Mouse (Mus musculus) hindbrain, embryonic 12.5 days (tissue): ENCODE measurements around the gene Ccnc. TPM values are rescaled to one million over a fixed set of nuclear protein-coding genes. Genes with fewer than 3 reads are reported as not detected.

ENCODE experiments used
- ATAC-seq: fragments of 200-750 bp; cut with Nextera tagmentation; 2 replicates; pipeline ENCODE4 v1.8.0; 2017; ENCODE audit warnings: moderate TSS enrichment; ENCODE audit not compliant: low FRiP score
- H3K27ac ChIP-seq: fragments of 300-500 bp; sonication (generic); 2 replicates; pipeline ENCODE4 v1.5.1; 2016; ENCODE audit warnings: mild to moderate bottlenecking
- H3K27me3 ChIP-seq: fragments of 300-500 bp; sonication (generic); 2 replicates; pipeline ENCODE4 v1.6.1; 2016; ENCODE audit warnings: mild to moderate bottlenecking
- H3K36me3 ChIP-seq: fragments of 300-500 bp; sonication (generic); 2 replicates; pipeline ENCODE4 v1.6.1; 2016; ENCODE audit warnings: mild to moderate bottlenecking
- H3K4me1 ChIP-seq: fragments of 300-500 bp; sonication (generic); 2 replicates; pipeline ENCODE4 v1.6.1; 2016
- H3K4me2 ChIP-seq: fragments of 300-500 bp; sonication (generic); replicated peaks from 2 replicates; pipeline ENCODE4 v1.6.1; 2016; ENCODE audit warnings: mild to moderate bottlenecking
- H3K4me3 ChIP-seq: fragments of 300-500 bp; sonication (generic); 2 replicates; pipeline ENCODE4 v1.5.1; 2016; ENCODE audit warnings: mild to moderate bottlenecking
- H3K9ac ChIP-seq: fragments of 300-500 bp; sonication (generic); 2 replicates; pipeline ENCODE4 v1.6.1; 2016; ENCODE audit warnings: mild to moderate bottlenecking, moderate library complexity
- H3K9me3 ChIP-seq: fragments of 300-500 bp; sonication (generic); replicated peaks from 2 replicates; pipeline ENCODE4 v1.6.1; 2016; ENCODE audit warnings: mild to moderate bottlenecking
- WGBS: fragments of 180-500 bp; shearing (Covaris S2); methylation state at CpG from one replicate; pipeline ENCODE4 v1.1.7; 2016; 5-methylcytosine and 5-hydroxymethylcytosine counted together
- polyA plus RNA-seq: library from polyadenylated mRNA; unstranded; fragments of >200 nt; fragmentation: Nextera tagmentation; extraction: Ambion mirVana; gene quantifications from 2 replicates; pipeline ENCODE4 v1.2.1, GENCODE M21; 2016

The Ccnc gene
- polyA plus RNA-seq, 1 experiment from 2014 or later, result 62.8 TPM

DNA sequence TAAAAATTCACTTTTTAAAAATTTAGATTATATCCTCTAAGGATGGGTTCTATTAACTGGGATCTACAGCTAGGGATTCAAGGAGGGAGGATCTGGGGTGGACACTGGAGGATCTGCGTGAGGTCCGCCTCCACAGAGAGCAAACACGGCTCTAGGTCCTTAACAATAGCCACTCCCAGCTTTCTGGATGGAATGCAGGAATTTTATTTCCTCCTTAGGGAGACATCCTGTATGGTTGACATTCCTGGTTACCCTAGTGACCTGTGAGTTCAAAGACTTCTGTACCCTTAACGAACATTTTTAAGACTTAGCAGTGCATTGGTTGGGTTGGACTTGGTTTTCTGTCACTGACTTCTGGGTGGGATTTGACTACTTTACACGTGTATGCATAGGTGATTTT is 18.2 kb downstream of the Ccnc start:
- no peak overlapping the region for H3K27ac ChIP-seq
- no peak for ATAC-seq
- H3K36me3 ChIP-seq, result peaks cover 14% of the 10 kb centered on the region
- H3K4me2 ChIP-seq, result no peak overlapping the region
- H3K4me1 ChIP-seq, result no peaks in the 10 kb centered on the region
- WGBS, result 85% methylated on average over 5 of the region's 5 CpGs
- H3K27me3 ChIP-seq, result no peaks in the 10 kb centered on the region
- no peaks in the 10 kb centered on the region for H3K9me3 ChIP-seq
- no peak overlapping the region for H3K4me3 ChIP-seq
- H3K9ac ChIP-seq, result no peak overlapping the region

GRCm38 (mm10) chr4:21755123-21755789 is 27.8 kb downstream of the Ccnc start:
- H3K9me3 ChIP-seq, result 0 out of 2 replicates have a peak, but pooled peaks cover 3% of the 10 kb centered on the region
- H3K9ac ChIP-seq, result no peak overlapping the region
- H3K27me3 ChIP-seq, result no peaks in the 10 kb centered on the region
- no peak overlapping the region for H3K4me2 ChIP-seq
- no peak overlapping the region for H3K27ac ChIP-seq
- ATAC-seq, result no peak
- H3K4me3 ChIP-seq, result no peak overlapping the region
- H3K36me3 ChIP-seq, result peaks cover 20% of the 10 kb centered on the region
- WGBS, result 70% methylated on average over 4 of the region's 4 CpGs
- no peaks in the 10 kb centered on the region for H3K4me1 ChIP-seq

DNA sequence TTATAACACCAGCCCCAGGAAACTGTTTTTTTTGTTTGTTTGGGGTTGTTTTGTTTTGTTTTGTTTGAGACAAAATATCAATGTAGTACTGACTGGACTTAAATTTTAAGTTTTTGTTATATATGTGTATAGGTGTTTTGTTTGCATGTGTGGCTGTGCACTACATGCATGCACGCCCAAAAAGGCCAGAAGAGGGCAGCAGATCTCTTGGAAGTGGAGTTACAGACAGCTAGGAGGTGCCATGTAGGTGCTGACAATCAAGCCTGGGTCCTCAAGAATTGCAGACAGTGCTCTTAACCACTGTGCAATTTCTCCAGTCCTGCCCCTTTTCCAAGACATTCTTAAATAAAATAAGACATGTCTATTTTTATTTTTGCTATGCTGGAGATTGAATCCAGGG is 31.4 kb downstream of the Ccnc start:
- no peak overlapping the region for H3K27ac ChIP-seq
- 68% methylated on average over 1 of the region's 1 CpGs for WGBS
- ATAC-seq, result no peak
- H3K9ac ChIP-seq, result no peak overlapping the region
- H3K4me1 ChIP-seq, result no peaks in the 10 kb centered on the region
- 0 out of 2 replicates have a peak, but pooled peaks cover 3% of the 10 kb centered on the region for H3K9me3 ChIP-seq
- no peaks in the 10 kb centered on the region for H3K27me3 ChIP-seq
- no peak overlapping the region for H3K4me3 ChIP-seq
- H3K4me2 ChIP-seq, result no peak overlapping the region
- H3K36me3 ChIP-seq, result peaks cover 22% of the 10 kb centered on the region

DNA sequence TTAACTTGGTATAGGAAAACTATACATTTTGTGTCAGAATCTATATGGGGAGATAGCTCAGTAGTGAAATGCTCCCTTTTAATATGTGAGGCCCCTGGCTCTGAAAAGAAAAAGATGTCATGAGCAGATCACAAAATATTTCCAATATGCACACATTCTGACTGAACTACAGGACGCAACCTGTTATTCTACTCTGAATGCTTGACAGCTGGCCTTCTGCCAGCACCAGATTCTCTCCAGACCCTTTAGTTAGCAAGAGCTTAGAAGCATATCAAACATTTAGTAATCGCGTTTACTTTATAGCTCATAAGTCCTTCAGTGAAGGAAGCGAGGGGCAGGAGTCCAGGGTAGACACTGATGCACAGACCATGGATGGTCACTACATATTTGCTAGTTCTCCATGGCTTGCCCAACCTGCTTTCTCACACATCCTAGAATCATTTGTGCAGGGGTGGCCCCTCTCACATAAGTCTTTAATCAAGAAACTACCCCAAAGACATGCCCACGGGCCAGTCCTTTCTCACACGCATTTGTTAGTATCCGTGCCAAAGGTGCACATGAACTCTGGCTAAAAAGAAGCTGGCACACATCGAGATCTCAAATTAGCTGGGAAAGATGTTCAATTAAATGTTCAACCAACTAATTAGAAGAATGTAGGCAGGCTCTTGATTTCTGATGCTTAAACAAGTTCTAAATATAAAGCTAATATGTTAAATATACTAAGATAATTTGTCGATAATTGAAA is 34.1 kb downstream of the Ccnc start:
- WGBS, result 93% methylated on average over 9 of the region's 9 CpGs
- H3K36me3 ChIP-seq, result peaks cover 24% of the 10 kb centered on the region
- no peak for ATAC-seq

DNA sequence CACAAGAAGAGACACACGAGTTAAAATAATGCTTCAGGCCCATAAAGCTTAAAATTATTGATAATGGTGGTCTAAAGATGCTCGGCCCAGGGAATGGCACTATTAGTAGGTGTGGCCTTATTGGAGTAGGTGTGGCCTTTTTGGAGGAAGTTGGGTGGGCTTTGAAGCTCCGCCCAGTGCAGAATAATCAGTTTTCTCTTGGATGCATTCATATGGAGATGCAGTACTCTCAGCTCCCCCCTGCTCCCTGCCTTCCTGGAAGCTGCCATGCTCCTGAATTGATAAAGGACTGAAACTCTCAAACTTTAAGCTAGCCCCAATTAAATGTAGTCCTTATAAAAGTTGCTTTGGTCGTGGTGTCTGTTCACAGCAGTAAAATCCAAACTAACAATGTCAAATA is 36.3 kb downstream of the Ccnc start:
- WGBS, result 83% methylated on average over 4 of the region's 4 CpGs
- no peak for ATAC-seq
- no peak overlapping the region for H3K4me2 ChIP-seq
- no peak overlapping the region for H3K4me3 ChIP-seq
- peaks cover 3% of the 10 kb centered on the region; the same call in 1 of the 2 replicates for H3K4me1 ChIP-seq
- peaks cover 14% of the 10 kb centered on the region for H3K36me3 ChIP-seq
- 0 out of 2 replicates have a peak, but pooled peaks cover 2% of the 10 kb centered on the region for H3K9me3 ChIP-seq
- H3K9ac ChIP-seq, result no peak overlapping the region
- no peaks in the 10 kb centered on the region for H3K27me3 ChIP-seq
- no peak overlapping the region for H3K27ac ChIP-seq

More for the DNA sequence above, 34.1 kb downstream of the Ccnc start:
- H3K27me3 ChIP-seq, result no peaks in the 10 kb centered on the region
- no peak overlapping the region for H3K9ac ChIP-seq
- H3K9me3 ChIP-seq, result 0 out of 2 replicates have a peak, but pooled peaks cover 3% of the 10 kb centered on the region
- H3K4me3 ChIP-seq, result no peak overlapping the region
- no peak overlapping the region for H3K4me2 ChIP-seq
- H3K27ac ChIP-seq, result no peak overlapping the region
- peaks cover 3% of the 10 kb centered on the region; the same call in 1 of the 2 replicates for H3K4me1 ChIP-seq

DNA sequence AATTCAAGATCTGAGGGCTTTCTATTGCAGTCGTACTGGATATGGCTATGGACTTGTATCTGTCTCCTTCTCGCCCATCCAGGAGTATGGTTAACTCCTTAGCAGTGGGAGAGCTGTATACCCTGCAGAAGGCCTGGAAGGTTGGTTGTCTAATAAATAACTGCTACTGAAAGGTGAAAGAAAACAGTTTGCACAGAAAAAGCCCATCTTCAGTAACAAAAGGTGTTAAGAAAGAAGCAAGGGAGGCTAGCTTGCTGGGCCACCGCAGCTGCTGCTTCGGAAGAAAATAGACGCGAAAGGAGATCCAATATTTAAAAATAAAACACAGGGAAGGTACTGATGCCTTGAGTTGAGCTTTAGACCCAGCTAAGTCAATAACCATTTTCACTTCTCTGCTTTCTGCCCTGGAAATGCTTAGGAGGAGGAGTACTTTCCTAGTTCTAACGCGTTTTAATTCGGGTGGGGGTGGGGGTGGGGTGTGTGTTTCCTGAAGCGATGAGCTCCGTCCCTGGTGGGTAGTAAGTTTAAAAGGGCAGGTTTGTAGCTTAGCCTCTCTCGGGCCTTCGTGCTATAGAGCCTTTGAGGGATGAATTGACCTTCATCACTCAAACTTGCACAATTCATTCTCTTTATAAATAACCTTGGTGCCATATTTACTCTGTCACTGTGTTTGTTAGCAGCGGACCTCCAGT is 38.8 kb downstream of the Ccnc start:
- H3K9me3 ChIP-seq, result no peaks in the 10 kb centered on the region
- peak overlapping the region; percentile 73 for H3K4me2 ChIP-seq
- H3K4me1 ChIP-seq, result peaks cover 3% of the 10 kb centered on the region; the same call in 1 of the 2 replicates
- 0 out of 2 replicates have a peak, but pooled peaks cover 3% of the 10 kb centered on the region for H3K36me3 ChIP-seq
- peak overlapping the region; percentile 76 for H3K9ac ChIP-seq
- H3K27ac ChIP-seq, result peak overlapping the region; percentile 32; the same call in 1 of the 2 replicates
- no peaks in the 10 kb centered on the region for H3K27me3 ChIP-seq
- ATAC-seq, result peak; percentile 69
- H3K4me3 ChIP-seq, result peak overlapping the region; percentile 60
- 23% methylated on average over 14 of the region's 14 CpGs for WGBS

GRCm38 (mm10) chr4:21766863-21767304 is 39.4 kb downstream of the Ccnc start, which contains the start of the genes Usp45 and Tstd3:
Usp45 (plus strand) TSS chr4:21767156.
Tstd3 (minus strand) TSS chr4:21767212.
- Histone ChIP-seq H3K9ac (peak within 1 kb of the TSS; percentile 76), H3K4me3 (peak within 1 kb of the TSS; percentile 60), H3K27ac (peak within 1 kb of the TSS; percentile 32; the same call in 1 of the 2 replicates), H3K27me3 (no peaks in the 10 kb centered on the region), H3K36me3 (0 out of 2 replicates have a peak, but pooled peaks cover 3% of the 10 kb centered on the region), H3K4me2 (peak within 1 kb of the TSS; percentile 73), H3K4me1 (peaks cover 3% of the 10 kb centered on the region; the same call in 1 of the 2 replicates), H3K9me3 (no peaks in the 10 kb centered on the region)
- ATAC-seq, result peak; percentile 96
- 1% methylated on average over 17 of the region's 17 CpGs for WGBS

DNA sequence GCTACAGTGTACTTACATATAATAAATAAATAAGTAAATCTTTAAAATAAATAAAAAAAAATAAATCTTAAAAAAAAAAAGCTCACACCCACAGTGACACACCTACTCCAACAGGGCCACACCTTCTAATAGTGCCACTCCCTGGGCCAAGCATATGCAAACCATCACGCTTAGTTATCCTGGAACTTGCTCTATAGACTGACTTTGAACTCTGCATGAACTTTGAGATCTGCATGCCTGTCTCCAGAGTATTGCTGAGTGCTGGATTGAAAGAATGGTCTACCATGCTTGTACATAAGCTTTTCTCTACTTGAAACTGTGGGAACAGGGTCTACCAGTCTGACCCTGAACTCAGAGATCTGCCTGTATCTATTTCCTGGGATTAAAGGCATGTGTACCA is 43.6 kb downstream of the Ccnc start:
- Histone ChIP-seq H3K27ac (no peak overlapping the region), H3K4me3 (no peak overlapping the region), H3K36me3 (no peaks in the 10 kb centered on the region), H3K4me2 (no peak overlapping the region), H3K27me3 (no peaks in the 10 kb centered on the region), H3K4me1 (peaks cover 2% of the 10 kb centered on the region; the same call in 1 of the 2 replicates), H3K9me3 (no peaks in the 10 kb centered on the region), H3K9ac (no peak overlapping the region)
- WGBS, result 87% methylated on average over 1 of the region's 1 CpGs
- ATAC-seq, result no peak

DNA sequence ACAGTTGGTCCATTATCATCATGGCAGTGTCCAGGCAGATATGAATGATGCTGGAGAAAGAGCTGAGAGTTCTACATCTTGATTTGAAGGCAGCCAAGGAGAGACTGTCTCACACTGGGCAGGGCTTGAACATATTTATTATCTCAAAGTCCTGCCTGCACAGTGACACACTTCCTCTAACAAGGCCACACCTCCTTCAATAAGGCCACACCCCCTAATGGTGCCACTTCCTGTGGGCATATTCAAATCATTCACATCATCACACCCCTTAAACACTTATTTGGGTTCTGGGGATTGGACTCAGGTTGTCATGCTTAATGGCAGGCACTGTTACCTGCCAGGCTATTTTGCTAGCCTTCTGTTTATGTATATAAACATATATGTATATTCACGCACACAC is 44.8 kb downstream of the Ccnc start:
- Histone ChIP-seq H3K27me3 (no peaks in the 10 kb centered on the region), H3K36me3 (no peaks in the 10 kb centered on the region), H3K27ac (no peak overlapping the region), H3K9me3 (no peaks in the 10 kb centered on the region), H3K9ac (no peak overlapping the region), H3K4me1 (peaks cover 3% of the 10 kb centered on the region), H3K4me2 (no peak overlapping the region), H3K4me3 (no peak overlapping the region)
- WGBS, result 97% methylated on average over 1 of the region's 1 CpGs
- ATAC-seq, result no peak

- H3K27me3 ChIP-seq, result no peaks in the 10 kb centered on the region
- H3K27ac ChIP-seq, result peak overlapping the region; percentile 13; the same call in 1 of the 2 replicates
- no peaks in the 10 kb centered on the region for H3K9me3 ChIP-seq
- H3K4me1 ChIP-seq, result peaks cover 5% of the 10 kb centered on the region
- peaks cover 3% of the 10 kb centered on the region for H3K36me3 ChIP-seq
- peak overlapping the region; percentile 61 for H3K4me2 ChIP-seq
- peak; percentile 98 for ATAC-seq
- H3K9ac ChIP-seq, result peak overlapping the region; percentile 87
- H3K4me3 ChIP-seq, result peak overlapping the region; percentile 77
- under 1% methylated on average over 46 of the region's 46 CpGs for WGBS
Observed at GRCm38 (mm10) chr4:21776091-21776945, 48.8 kb downstream of the Ccnc start.

GRCm38 (mm10) chr4:21776946-21777265 is 49.4 kb downstream of the Ccnc start:
- Histone ChIP-seq H3K4me2 (peak overlapping the region; percentile 61), H3K27me3 (no peaks in the 10 kb centered on the region), H3K36me3 (peaks cover 9% of the 10 kb centered on the region), H3K4me3 (peak overlapping the region; percentile 77), H3K9ac (peak overlapping the region; percentile 87; the same call in 1 of the 2 replicates), H3K4me1 (peaks cover 5% of the 10 kb centered on the region), H3K9me3 (no peaks in the 10 kb centered on the region), H3K27ac (no peak overlapping the region)
- WGBS, result 11% methylated on average over 9 of the region's 9 CpGs
- ATAC-seq, result no peak
